Mouse (Mus musculus) kidney, adult 2 months (tissue): ENCODE data around the gene Adcy6.

Experiments
- CTCF ChIP-seq: fragments of 200-500 bp; conservative IDR thresholded peaks from 2 replicates; pipeline ENCODE4 v1.5.1; 2011; ENCODE audit warnings: low read depth, mild to moderate bottlenecking, control low read depth, low read length, moderate library complexity, mixed read lengths; ENCODE audit not compliant: insufficient read depth, insufficient read length
- POLR2A ChIP-seq: fragments of 200-500 bp; IDR thresholded peaks from one replicate; pipeline ENCODE4 v1.6.1; 2011; ENCODE audit warnings: low read depth, low read length, control low read depth

GRCm38 (mm10) chr15:98631493-98631892 is 21.6 kb upstream of the Adcy6 start:
- TF ChIP-seq CTCF: peak; percentile 74
- TF ChIP-seq POLR2A: no peak
